Mouse (Mus musculus) neural tube, embryonic 10.5 days (tissue): Measurements from ENCODE around the gene Rbmx.

Experiments
- DNase-seq: peaks from one replicate; pipeline ENCODE4 v3.0.0-alpha.2; 2017; ENCODE audit warnings: low spot score; ENCODE audit errors: extremely low spot score

The Rbmx gene

GRCm38 (mm10) chrX:57392367-57393246 lies at the start of gene Rbmx:
Gene Rbmx, minus strand, starts transcription at chrX:57393036.
- DNase-seq: peak; percentile 79

GRCm38 (mm10) chrX:57433897-57434296 lies 41.1 kb upstream of the Rbmx start:
- DNase-seq: no peak

- DNase-seq: no peak
Observed at GRCm38 (mm10) chrX:57431610-57432009, 38.8 kb upstream of the Rbmx start.

- DNase-seq: no peak
Observed at GRCm38 (mm10) chrX:57408769-57409168, 15.9 kb upstream of the Rbmx start, which contains the start of gene Gm364. Gene Gm364, plus strand, starts transcription at chrX:57409154.

GRCm38 (mm10) chrX:57403651-57404050 lies 10.8 kb upstream of the Rbmx start:
- no peak for DNase-seq

GRCm38 (mm10) chrX:57401388-57401787 lies 8.6 kb upstream of the Rbmx start:
- no peak for DNase-seq

- no peak for DNase-seq
Observed at GRCm38 (mm10) chrX:57393412-57393811, 576 bp upstream of the Rbmx start.

GRCm38 (mm10) chrX:57380915-57381314 lies 11.9 kb downstream of the Rbmx start:
- no peak for DNase-seq

GRCm38 (mm10) chrX:57378579-57378978 lies 14.3 kb downstream of the Rbmx start:
- DNase-seq: no peak

- no peak for DNase-seq
Observed at GRCm38 (mm10) chrX:57377096-57377495, 15.7 kb downstream of the Rbmx start.

GRCm38 (mm10) chrX:57374029-57374428 lies 18.8 kb downstream of the Rbmx start:
- no peak for DNase-seq

GRCm38 (mm10) chrX:57373543-57373942 lies 19.3 kb downstream of the Rbmx start:
- no peak for DNase-seq

- DNase-seq: no peak
Observed at GRCm38 (mm10) chrX:57372965-57373364, 19.9 kb downstream of the Rbmx start.

- no peak for DNase-seq
Observed at GRCm38 (mm10) chrX:57364891-57365569, 27.8 kb downstream of the Rbmx start.

GRCm38 (mm10) chrX:57359316-57359715 lies 33.5 kb downstream of the Rbmx start:
- no peak for DNase-seq

GRCm38 (mm10) chrX:57339220-57339619 lies 53.6 kb downstream of the Rbmx start:
- no peak for DNase-seq

GRCm38 (mm10) chrX:57338371-57339211 lies 54.2 kb downstream of the Rbmx start, which contains the start of gene Arhgef6:
Gene Arhgef6, minus strand, starts transcription at chrX:57338729.
- no peak for DNase-seq

- no peak for DNase-seq
Observed at GRCm38 (mm10) chrX:57337582-57337981, 55.3 kb downstream of the Rbmx start.

- no peak for DNase-seq
Observed at GRCm38 (mm10) chrX:57336958-57337357, 55.9 kb downstream of the Rbmx start.

- DNase-seq: no peak
Observed at GRCm38 (mm10) chrX:57335313-57335712, 57.5 kb downstream of the Rbmx start.
